Mouse (Mus musculus) inflammation-experienced regulatory T-cells, adult 6 months (primary cell): Measurements from ENCODE around the gene Gab1. TPM values are rescaled to one million over a fixed set of nuclear protein-coding genes. Genes with fewer than 3 reads are reported as not detected.

ENCODE experiments used
- ATAC-seq: one replicate; pipeline ENCODE4 v1.8.0; 2017
- polyA plus RNA-seq, 3 experiments: library from polyadenylated mRNA; unstranded; fragments of 100-300 nt; shearing (Covaris generic); gene quantifications; one replicate each; pipeline ENCODE4 v1.2.1; 2017

Gab1 gene
- not detected for polyA plus RNA-seq

DNA sequence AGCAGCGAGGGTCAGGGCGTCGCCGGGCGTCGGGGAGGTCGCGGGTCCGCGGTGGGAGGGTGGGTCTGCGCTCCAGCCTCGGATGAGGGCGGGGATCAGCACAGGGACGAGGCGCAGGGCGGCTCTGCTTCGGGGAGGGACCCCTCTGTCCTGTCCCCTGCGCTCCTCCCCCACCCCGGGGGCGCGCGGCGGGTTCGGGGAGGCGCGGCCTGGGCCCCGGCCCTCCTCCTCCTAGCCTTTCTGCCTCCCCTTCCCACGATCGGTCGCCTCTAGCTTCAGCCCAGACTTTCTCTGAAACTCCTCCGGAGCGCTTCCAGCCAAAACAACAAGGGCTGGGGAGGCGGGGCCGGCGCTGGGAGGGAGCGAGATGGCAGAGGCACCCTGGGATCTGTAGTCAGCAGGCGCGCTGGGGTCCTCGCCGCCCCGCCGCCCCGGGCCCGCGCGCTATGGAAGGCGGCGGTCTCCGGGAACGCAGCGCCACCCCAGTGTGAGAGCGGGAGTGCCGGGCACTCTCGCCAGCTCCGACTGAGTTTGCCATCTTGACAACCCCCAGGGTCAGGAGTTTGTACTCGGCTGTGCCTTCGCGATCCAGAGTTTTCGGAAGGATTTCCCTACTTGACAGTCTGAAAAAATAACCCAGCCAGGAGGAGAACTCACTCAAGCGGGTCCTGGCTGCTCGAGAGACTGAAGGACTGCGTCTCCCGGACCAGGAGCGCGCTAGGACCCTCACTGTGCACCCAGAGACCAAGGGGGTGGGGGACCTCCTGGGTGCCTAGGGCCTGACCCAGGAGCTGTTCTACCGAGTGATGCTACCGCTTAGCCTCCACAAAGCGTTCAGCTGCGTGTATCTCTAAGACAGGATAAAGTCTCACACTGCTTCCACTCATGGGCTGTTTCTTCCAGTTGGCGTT lies at the start of gene Gab1:
TSS of gene Gab1 (minus strand) at position 324 of the 911 bp plus-strand sequence.
- no peak for ATAC-seq

DNA sequence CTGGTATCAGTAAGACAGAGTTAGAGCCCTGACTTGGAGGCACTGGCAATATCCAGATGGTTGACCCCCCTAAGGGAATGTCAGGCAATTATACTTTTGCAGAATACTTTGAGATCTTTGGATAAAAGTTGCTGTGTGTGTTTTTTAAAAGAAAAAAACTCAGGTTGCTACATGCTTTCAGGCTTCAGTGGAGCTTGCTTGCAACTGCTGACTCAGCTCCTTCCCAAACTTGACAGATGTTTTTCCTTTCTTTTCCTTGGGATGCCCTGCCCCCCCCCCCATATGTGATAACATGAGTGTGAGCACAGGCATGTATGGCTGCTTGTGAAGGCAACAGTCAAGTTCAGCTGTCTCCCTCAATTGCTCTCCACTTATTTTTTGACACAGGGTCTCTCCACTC lies 48.5 kb upstream of the Gab1 start:
- no peak for ATAC-seq

GRCm38 (mm10) chr8:80923794-80924316 lies 43.5 kb upstream of the Gab1 start:
- no peak for ATAC-seq

DNA sequence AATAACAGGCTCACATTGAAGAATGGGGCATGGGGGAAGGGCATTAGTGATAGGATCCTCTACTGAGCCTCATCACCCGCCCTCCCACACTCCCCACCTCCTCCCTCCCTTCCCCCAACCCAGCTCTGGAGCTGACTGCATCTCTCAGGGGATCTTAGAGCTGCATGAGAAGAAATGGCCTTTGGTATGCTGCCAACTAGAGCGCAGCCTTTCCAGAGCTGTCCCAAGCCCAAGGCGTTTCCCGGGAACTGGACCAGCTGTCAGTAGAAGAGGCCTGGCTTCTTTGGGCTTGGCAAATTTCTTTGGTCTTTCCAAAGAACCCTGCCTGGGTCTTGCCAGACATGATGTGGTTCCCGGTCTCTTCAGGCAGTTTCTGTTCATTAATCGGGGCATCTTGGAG lies 42.3 kb upstream of the Gab1 start:
- ATAC-seq, result no peak

GRCm38 (mm10) chr8:80919130-80919529 lies 38.8 kb upstream of the Gab1 start:
- no peak for ATAC-seq

DNA sequence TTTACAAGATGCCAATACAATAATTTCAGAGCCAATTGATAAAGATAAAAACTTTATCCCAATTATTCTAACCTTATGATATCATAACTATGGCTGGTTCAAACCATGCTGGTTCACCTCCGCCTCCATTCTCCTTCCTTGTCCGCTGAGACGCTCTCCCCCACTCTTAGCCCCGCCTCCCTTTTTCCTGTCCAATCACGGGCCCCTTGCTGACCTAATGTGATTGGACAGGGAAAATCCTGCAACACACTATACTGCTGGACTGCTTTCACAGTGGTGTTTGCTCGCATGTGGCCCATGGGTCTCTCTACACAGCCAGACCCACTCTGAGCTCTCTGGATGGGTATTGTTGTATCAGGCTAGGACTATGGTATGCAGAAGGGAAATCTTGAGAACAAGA lies 38.2 kb upstream of the Gab1 start:
- ATAC-seq, result no peak

GRCm38 (mm10) chr8:80916463-80917235 lies 36.3 kb upstream of the Gab1 start:
- no peak for ATAC-seq

- no peak for ATAC-seq
Measured at GRCm38 (mm10) chr8:80913016-80913748, 32.9 kb upstream of the Gab1 start.

- ATAC-seq, result no peak
Measured at GRCm38 (mm10) chr8:80911400-80911799, 31.1 kb upstream of the Gab1 start.

- ATAC-seq, result no peak
Measured at GRCm38 (mm10) chr8:80908262-80908907, 28.1 kb upstream of the Gab1 start.

- no peak for ATAC-seq
Measured at GRCm38 (mm10) chr8:80902354-80902753, 22.0 kb upstream of the Gab1 start.

DNA sequence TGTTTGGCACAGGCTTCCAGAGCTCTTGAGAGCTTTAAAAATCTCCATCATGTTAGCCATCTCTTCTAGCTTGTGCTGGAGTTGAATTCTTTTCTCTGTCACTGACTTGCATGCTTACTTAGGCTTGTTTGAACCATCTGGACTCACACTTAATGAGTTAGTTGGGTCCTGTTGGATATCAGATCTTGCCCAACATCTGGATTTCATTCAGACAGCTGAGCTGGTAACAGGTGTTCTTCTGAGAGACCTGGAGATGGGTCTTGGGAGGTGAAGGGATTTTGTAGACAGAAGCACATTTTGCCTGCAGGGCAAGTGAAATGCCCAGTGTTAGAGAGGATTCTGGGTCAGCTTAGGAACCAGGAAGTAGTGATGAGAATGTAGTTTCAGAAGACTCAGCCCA lies 19.0 kb upstream of the Gab1 start:
- ATAC-seq, result no peak

- no peak for ATAC-seq
Measured at GRCm38 (mm10) chr8:80896026-80896425, 15.7 kb upstream of the Gab1 start.

DNA sequence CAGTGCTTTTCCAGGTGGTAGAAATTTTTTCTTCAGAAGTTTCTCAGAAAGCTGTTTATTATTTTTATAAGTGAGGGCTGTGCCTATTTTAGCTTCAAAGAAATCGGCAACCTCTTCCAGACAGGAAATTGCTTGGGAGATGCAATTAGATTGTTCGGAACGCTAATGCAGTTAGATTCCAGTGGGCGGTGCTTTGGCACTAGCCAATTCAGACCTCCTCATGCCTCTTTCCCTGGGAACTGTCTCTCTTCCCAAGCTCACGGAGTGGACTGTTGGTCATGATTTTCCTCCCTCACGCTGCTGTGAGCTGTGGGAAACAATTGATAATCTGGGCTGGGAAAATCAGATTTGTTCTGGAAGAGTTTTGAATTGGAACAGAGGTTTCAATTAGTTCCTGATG lies 15.1 kb upstream of the Gab1 start:
- no peak for ATAC-seq

- ATAC-seq, result no peak
Measured at GRCm38 (mm10) chr8:80894528-80894927, 14.2 kb upstream of the Gab1 start.

GRCm38 (mm10) chr8:80879426-80880195 lies 708 bp downstream of the Gab1 start:
- no peak for ATAC-seq

DNA sequence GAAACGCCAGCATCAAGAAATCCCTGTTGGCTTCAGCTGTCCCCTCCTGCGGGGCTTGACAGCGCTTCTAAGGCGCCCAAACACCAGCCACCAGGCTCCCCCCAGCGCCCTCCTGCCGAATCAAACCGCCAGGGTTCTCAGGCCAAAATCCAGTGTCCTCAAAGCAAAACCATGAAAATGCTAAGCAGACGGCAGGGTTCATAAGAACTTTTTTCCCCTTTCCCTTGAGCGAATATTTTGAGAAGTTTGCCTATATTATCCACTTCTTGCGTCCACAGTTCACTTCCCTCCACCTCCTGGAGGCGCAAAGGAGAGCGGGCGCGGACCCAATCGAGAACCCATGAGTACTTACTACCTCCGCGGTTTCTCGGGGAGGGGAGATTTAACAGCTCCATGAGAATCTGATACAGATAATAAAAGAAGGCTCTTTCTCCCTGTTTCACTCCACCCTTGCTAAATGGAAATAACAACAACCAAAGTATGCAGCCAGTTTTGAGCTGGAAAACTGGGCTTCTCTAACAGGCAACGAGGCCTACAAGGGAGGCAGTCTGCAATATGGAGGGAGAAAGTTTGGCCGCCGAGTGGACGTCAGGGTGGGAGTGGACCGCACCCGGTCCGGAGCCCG lies 1.4 kb downstream of the Gab1 start:
- no peak for ATAC-seq

DNA sequence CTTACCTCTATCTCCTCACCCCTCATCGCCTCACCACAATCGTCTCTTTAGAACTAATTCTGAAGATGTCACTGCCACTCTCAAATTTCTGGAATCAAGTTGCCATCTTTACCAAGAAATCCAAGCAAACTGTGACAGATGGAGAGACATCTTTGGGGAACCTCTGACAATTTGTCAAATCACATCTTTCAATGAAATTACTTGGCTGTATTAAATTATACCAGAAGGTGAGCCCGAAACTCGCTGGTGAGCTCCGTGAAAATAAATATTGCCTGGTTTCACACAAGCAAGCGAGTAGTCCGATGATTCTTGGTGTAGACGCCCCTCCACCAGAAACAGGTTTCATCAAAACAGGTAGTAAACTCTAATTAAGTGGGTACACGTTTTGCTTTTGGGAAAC lies 2.2 kb downstream of the Gab1 start:
- no peak for ATAC-seq

GRCm38 (mm10) chr8:80875537-80875936 lies 4.8 kb downstream of the Gab1 start:
- no peak for ATAC-seq

DNA sequence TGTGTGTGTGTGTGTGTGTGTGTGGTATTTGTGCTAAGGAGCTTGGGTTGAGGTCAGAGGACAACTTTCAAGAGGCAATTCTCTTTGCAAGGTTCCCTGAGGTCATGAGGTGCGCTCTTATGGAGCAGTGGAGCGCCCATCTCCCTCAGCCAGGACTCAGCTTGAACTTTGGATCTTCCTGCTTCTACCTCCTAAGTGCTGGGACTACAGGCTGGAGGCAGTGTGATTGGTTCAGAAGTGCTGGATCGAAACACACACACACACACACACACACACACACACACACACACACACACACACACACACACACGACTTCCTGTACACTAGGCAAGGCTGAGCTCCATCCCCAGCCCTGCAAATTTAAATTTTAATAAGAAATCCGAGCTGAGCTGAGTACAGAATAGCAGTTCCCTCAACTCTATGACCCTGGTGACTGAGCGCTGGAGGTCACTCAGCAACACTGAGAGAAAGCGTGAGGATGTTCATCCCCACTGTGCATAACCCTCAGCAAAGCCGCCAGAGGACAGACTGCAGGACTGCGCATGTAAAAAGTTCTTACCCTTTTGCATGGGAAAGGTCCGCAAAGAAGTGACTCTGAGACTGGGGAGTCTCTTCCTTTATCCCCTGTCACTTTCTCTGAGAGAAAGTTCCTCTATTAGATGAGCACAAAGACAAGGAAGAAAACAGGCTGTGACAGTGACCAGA lies 6.4 kb downstream of the Gab1 start:
- ATAC-seq, result no peak
